Mouse (Mus musculus): Measurements from ENCODE around the gene Krt82.

DNA sequence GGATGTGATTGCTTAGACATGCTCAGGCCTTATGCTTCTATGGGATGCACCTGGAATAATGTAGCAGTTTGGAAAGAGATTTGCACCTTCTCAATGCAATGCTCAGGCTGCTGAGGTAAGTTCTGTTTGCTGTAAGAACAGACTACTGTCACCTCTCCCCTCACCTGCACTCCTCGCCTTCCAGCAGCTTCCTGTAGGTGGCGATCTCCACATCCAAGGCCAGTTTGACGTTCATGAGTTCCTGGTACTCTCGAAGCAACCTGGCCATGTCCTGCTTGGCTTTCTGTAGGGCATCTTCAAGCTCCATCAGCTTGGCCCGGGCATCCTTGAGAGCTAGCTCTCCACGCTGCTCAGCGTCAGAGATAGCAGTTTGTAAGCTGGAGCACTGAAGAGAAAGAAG, 17.3 kb upstream of the Krt82 start:
- TF ChIP-seq CTCF (IDR thresholded peaks at IDR 0.05; ENCODE audit: insufficient read depth, low read length) (peak; percentile 53), POLR2A (IDR thresholded peaks at IDR 0.05; ENCODE audit: borderline replicate concordance, extremely low read depth, low read depth, low read length) (no peak)
